Comparison of ENCODE assay signal across 22 mouse cellular contexts in genomic region chr3:81931695-81932094, GRCm38 (mm10). TPM values are rescaled to one million over a fixed set of nuclear protein-coding genes. Genes with fewer than 3 reads are reported as not detected.
DNase-seq lines count a peak whose midpoint lies in the region; ATAC-seq and TF ChIP-seq lines count a peak whose summit lies in the region.
"Had no signal": no experiment of that assay in that cellular context is flagged by ENCODE, and none has a peak within 500 bp of the region (broad histone marks: within the 10 kb centered on the region; RNA-seq: fewer than 3 reads in every experiment).

No protein-coding gene starts in this region.

- peaks cover 5% of the 10 kb centered on the region; the same call in 1 of the 2 replicates for H3K4me1 ChIP-seq in forebrain, embryonic 12.5 days
- no peaks in the 10 kb centered on the region for H3K4me1 ChIP-seq in forebrain, embryonic 11.5 days (replicated peaks; ENCODE audit: control insufficient read depth, insufficient read depth, low read length)
- H3K4me1 ChIP-seq in intestine, embryonic 15.5 days (replicated peaks): no peaks in the 10 kb centered on the region

- 0 out of 2 replicates have a peak, but pooled peaks have one; percentile 6 for ATAC-seq in forebrain, embryonic 12.5 days (ENCODE audit: low FRiP score)
- no peak for ATAC-seq in forebrain, embryonic 11.5 days (replicated peaks; ENCODE audit: low FRiP score)
- ATAC-seq in intestine, embryonic 15.5 days: no peak

- WGBS in forebrain, embryonic 12.5 days: 72% methylated on average over 3 of the region's 3 CpGs
- 81% methylated on average over 3 of the region's 3 CpGs for WGBS in forebrain, embryonic 11.5 days
- WGBS in intestine, embryonic 15.5 days: 75% methylated on average over 3 of the region's 3 CpGs

- H3K4me2 ChIP-seq in forebrain, embryonic 12.5 days: peak overlapping the region; percentile 52; the same call in 1 of the 2 replicates
- no peak overlapping the region for H3K4me2 ChIP-seq in forebrain, embryonic 11.5 days (ENCODE audit: low read depth, low read length, severe bottlenecking)
- no peak overlapping the region for H3K4me2 ChIP-seq in intestine, embryonic 15.5 days (replicated peaks)

- no peaks in the 10 kb centered on the region for H3K9me3 ChIP-seq in forebrain, embryonic 12.5 days
- H3K9me3 ChIP-seq in forebrain, embryonic 11.5 days (ENCODE audit: control insufficient read depth, low read length): no peaks in the 10 kb centered on the region
- no peaks in the 10 kb centered on the region for H3K9me3 ChIP-seq in intestine, embryonic 15.5 days
- H3K9me3 ChIP-seq: heart, embryonic 12.5 days; limb, embryonic 12.5 days; liver, embryonic 13.5 days; midbrain, embryonic 13.5 days had no signal

- TF ChIP-seq CTCF in layer of hippocampus, adult 2 months (conservative IDR thresholded peaks at IDR 0.05): no peak

- no peak overlapping the region for H3K4me3 ChIP-seq in forebrain, embryonic 12.5 days (replicated peaks)
- H3K4me3 ChIP-seq in forebrain, embryonic 11.5 days (ENCODE audit: low read depth, low read length): no peak overlapping the region
- no peak overlapping the region for H3K4me3 ChIP-seq in layer of hippocampus, adult 2 months
- H3K4me3 ChIP-seq in intestine, embryonic 15.5 days (replicated peaks): no peak overlapping the region

- H3K9ac ChIP-seq in forebrain, embryonic 12.5 days: no peak overlapping the region
- no peak overlapping the region for H3K9ac ChIP-seq in forebrain, embryonic 11.5 days (ENCODE audit: low read length)
- H3K9ac ChIP-seq in intestine, embryonic 15.5 days: no peak overlapping the region

- no peak overlapping the region for H3K27ac ChIP-seq in forebrain, embryonic 12.5 days
- no peak overlapping the region for H3K27ac ChIP-seq in forebrain, embryonic 11.5 days (ENCODE audit: low read depth, low read length)
- peak overlapping the region; percentile 99 for H3K27ac ChIP-seq in layer of hippocampus, adult 2 months
- H3K27ac ChIP-seq in intestine, embryonic 15.5 days: no peak overlapping the region

- no peak for DNase-seq in forebrain, embryonic 11.5 days (ENCODE audit: low spot score)
- DNase-seq in layer of hippocampus, adult 2 months (ENCODE audit: low spot score in 2 of 2): no peak
- no peak for DNase-seq in layer of hippocampus, adult 9-11 months
- DNase-seq in A20 (ENCODE audit: low read depth, low spot score): peak; percentile 83
- peak; percentile 17 for DNase-seq in induced T-regulatory cell, adult 2 months (ENCODE audit: low read depth)
- no peak for DNase-seq in thymus, postnatal 14 days

- no peaks in the 10 kb centered on the region for H3K27me3 ChIP-seq in forebrain, embryonic 12.5 days
- H3K27me3 ChIP-seq in forebrain, embryonic 11.5 days (ENCODE audit: control insufficient read depth, insufficient read depth, low read length): no peaks in the 10 kb centered on the region
- no peaks in the 10 kb centered on the region for H3K27me3 ChIP-seq in intestine, embryonic 15.5 days (replicated peaks)
- H3K27me3 ChIP-seq: heart, embryonic 12.5 days; limb, embryonic 12.5 days; liver, embryonic 13.5 days; midbrain, embryonic 13.5 days had no signal

- no peaks in the 10 kb centered on the region for H3K36me3 ChIP-seq in forebrain, embryonic 12.5 days (replicated peaks)
- H3K36me3 ChIP-seq in forebrain, embryonic 11.5 days (ENCODE audit: control insufficient read depth, insufficient read depth, low read length): no peaks in the 10 kb centered on the region
- H3K36me3 ChIP-seq in intestine, embryonic 15.5 days: no peaks in the 10 kb centered on the region
- H3K36me3 ChIP-seq: heart, embryonic 12.5 days; limb, embryonic 12.5 days; liver, embryonic 13.5 days; midbrain, embryonic 13.5 days had no signal

RNA-seq across cellular contexts. Expression of gene Ctso, which starts 0.7 kb away (rescaled TPM):
- 7.1 and 7.5 TPM in 2 replicates for polyA plus RNA-seq in forebrain, embryonic 12.5 days (2016; fragmentation: Nextera tagmentation; extraction: Ambion mirVana)
- polyA plus RNA-seq in forebrain, embryonic 11.5 days (2014; fragmentation: Nextera tagmentation; extraction: Ambion mirVana): 5.2 and 5.8 TPM in 2 replicates
- 10 to 100 TPM; 19.1 to 19.9 TPM for total RNA-seq in layer of hippocampus, adult 2 months (2021)
- polyA plus RNA-seq in intestine, embryonic 15.5 days (2015; fragmentation: Nextera tagmentation; extraction: Ambion mirVana): 19.2 and 19.4 TPM in 2 replicates

RNA-seq across cellular contexts. Expression of gene Tdo2, which starts 44.3 kb away (rescaled TPM):
- 0.10 TPM in 1 of 2 replicates, not detected in the other for polyA plus RNA-seq in forebrain, embryonic 12.5 days (2016; fragmentation: Nextera tagmentation; extraction: Ambion mirVana)
- polyA plus RNA-seq in forebrain, embryonic 11.5 days (2014; fragmentation: Nextera tagmentation; extraction: Ambion mirVana): not detected in 2 replicates
- 10 to 100 TPM; 15.9 to 16.1 TPM for total RNA-seq in layer of hippocampus, adult 2 months (2021)
- 1.0 and 1.7 TPM in 2 replicates for polyA plus RNA-seq in intestine, embryonic 15.5 days (2015; fragmentation: Nextera tagmentation; extraction: Ambion mirVana)
- total RNA-seq: heart, postnatal 14 days had no signal
- polyA plus RNA-seq: midbrain, embryonic 13.5 days; small intestine, adult 2 months had no signal

RNA-seq across cellular contexts. Expression of gene Asic5, which starts 50.4 kb away (rescaled TPM):
- not detected in 2 replicates for polyA plus RNA-seq in forebrain, embryonic 12.5 days (2016; fragmentation: Nextera tagmentation; extraction: Ambion mirVana)
- not detected in 2 replicates for polyA plus RNA-seq in forebrain, embryonic 11.5 days (2014; fragmentation: Nextera tagmentation; extraction: Ambion mirVana)
- total RNA-seq in layer of hippocampus, adult 2 months (2021): not detected
- 0.13 and 0.25 TPM in 2 replicates for polyA plus RNA-seq in intestine, embryonic 15.5 days (2015; fragmentation: Nextera tagmentation; extraction: Ambion mirVana)
- total RNA-seq: gastrocnemius, adult 18-20 months; heart, postnatal 14 days; layer of hippocampus, postnatal 10 days; left cerebral cortex, postnatal 10 days had no signal
- polyA plus RNA-seq: cerebellum, adult 2 months; heart, embryonic 12.5 days; inflammation-experienced regulatory T-cells, adult 6 months; limb, embryonic 12.5 days; liver, embryonic 13.5 days; lung, embryonic 16.5 days; stomach, embryonic 14.5 days; urinary bladder, adult 2 months had no signal

Comparison
In these comparisons a context has a peak if more than half of its experiments do, and no peak if none do; other contexts are left out.
1. DNase-seq: peak in A20 (single experiment) and induced T-regulatory cell, adult 2 months (single experiment); none in forebrain, embryonic 11.5 days (single experiment), layer of hippocampus, adult 2 months (0 of 2), layer of hippocampus, adult 9-11 months (single experiment) and thymus, postnatal 14 days (single experiment).